Mouse (Mus musculus): ENCODE measurements around the gene Rab25.

Rab25 gene

GRCm38 (mm10) chr3:88567892-88568291, 19.8 kb upstream of the Rab25 start:
- CTCF ChIA-PET = no interaction called here

- CTCF ChIA-PET = no interaction called here
These were observed 18.5 kb upstream of the Rab25 start for GRCm38 (mm10) chr3:88566536-88567061.

DNA sequence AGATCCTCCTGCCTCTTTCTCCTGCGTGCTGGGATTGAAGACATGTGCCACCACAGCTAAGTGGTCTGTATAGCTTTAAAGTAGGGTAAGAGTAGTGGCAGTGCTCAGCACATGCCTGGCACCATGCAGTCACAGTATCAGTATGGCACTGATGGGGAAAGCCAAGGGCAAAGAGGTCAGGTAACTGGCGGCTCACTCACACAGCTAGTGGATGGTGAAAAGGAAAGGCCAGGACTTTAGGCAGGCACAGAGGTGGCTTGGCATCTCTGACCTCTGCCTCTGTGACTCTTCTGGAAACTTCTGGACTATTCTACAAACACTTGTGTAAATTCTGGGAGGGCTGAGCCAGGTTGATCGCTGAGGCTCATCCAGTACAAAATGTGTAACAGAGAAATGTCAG, 18.0 kb upstream of the Rab25 start:
- CTCF ChIA-PET = no interaction called here

GRCm38 (mm10) chr3:88563966-88564365, 15.9 kb upstream of the Rab25 start:
- CTCF ChIA-PET = no interaction called here

DNA sequence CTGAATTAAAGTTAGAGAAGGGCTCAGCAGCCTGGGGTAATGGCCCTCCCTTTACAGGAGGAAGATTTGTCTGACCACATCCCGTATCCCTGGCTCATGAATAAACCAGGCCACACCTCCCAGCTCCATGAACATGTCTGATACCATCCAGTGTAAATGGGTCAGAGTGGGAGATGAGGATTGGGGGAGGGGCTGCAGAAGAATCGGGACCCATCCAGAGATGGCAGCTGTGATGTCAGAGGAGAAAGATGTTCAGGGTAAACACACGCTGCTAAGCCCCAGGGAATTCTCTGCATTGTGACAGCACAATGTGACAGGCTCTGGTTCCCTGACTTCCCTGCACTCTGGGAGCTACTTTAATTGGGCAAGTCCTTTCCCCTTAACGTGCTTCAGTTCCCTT, 15.3 kb upstream of the Rab25 start:
- CTCF ChIA-PET = no interaction called here

GRCm38 (mm10) chr3:88561989-88562388, 13.9 kb upstream of the Rab25 start:
- CTCF ChIA-PET = no interaction called here

DNA sequence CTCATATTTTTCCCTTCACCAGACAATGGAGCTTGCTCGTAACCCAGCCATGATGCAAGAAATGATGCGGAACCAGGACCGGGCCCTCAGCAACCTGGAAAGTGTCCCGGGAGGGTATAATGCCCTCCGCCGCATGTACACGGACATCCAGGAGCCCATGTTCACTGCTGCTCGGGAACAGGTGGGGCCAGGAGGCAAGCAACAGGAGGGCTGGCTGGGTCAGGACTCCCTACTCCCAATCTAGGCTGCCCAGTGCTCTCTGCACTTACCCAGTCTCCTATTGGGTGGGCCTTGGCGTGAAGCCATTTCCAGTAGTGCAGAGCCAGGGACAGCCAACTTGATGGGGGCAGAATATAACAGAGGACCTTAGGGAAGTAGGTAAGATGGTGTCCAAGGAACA, 11.5 kb upstream of the Rab25 start:
- CTCF ChIA-PET = no interaction called here

DNA sequence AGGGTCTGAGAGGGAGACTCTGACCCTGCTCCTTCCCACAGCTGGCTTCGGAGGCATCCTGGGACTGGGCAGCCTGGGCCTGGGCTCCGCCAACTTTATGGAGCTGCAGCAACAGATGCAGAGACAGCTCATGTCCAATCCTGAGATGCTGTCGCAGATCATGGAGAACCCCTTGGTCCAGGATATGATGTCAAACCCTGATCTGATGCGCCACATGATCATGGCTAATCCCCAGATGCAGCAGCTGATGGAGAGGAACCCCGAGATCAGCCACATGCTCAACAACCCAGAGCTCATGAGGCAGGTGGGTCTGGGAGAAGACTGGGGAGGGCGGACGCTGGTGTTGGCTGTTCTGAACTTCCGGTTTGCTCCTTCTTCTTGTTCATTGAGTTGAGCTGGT, 8.5 kb upstream of the Rab25 start:
- CTCF ChIA-PET = no interaction called here

DNA sequence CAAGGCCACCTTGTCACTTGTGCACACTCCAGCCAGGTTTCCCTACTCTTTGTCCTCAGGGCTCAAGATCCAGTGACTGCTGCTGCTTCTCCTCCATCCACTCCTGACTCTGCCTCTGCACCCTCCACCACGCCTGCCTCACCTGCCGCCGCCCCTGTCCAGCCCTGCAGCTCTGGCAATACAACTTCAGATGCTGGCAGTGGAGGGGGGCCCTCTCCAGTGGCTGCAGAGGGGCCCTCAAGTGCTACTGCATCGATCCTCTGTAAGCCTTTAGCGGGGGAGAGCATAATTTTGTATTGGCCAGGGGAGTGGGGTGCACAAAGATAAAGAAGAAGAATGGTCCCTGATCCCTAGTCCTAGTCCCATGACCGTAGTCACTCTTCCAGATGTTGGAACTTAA, 7.6 kb upstream of the Rab25 start:
- CTCF ChIA-PET = no interaction called here

DNA sequence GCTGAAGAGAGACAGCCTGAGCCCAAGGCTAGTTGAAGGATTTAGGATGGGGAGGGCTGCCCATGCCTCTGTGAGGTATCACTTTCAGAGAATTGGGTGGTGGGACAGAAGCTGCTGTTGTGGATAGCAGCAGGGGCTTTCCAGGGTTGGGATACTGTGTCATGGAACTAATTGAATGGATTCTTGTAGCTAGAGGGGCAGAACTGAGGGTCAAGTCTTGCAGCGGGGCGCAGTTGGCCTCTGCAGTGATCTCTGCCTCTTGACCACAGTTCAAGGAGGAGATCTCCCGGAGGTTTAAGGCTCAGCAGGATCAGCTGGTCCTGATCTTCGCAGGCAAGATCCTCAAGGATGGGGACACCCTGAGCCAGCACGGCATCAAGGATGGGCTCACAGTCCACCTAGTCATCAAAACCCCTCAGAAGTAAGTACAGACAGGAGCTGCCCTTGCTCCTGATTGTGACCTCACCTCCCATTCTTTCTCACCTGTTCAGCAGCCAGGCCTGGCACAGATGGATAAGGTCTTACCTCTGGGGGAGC, 7.0 kb upstream of the Rab25 start:
- CTCF ChIA-PET = interaction anchor here (0.5 kb wide), 1 partner anchor 22 kb away, joined by 3 read pairs; no protein-coding TSS in a partner anchor

DNA sequence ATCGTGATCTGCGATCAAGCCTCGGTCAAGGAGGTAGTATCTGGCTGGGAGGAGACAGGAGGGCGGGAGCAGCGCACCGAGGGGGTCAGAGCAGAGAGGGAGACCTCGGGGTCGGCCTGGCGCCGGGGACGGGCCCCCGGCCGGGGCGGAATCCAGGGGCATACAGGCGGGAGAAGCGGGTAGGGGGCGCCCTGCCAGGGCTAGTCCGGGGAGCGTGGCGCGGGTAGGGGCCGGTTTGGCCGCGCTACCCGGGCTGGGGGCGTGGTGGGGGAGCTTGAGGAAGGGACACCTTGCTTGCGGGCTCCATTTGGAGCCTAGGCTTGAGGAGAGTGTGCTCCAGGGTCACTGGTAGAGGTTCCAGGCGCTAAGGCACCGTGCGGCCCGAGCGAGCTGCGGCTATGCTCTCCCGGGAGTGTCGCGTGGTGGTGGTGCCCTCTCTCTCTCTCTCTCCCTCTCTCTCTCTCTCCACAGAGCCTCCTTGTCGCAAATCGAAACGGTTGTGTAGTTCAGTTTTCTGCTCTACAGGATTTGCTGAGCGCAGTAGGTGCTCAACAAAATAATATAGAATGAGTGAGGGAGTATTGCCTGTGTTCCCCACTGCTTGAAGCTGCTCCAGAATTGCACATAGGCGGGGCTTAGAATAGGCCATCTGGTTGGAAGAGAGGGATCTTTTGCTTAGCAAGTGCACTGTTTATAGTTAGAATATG, 5.9 kb upstream of the Rab25 start:
- CTCF ChIA-PET = interaction anchor here (0.5 to 0.6 kb wide), 2 partner anchors 35 to 819 kb away, joined by 3 to 9 read pairs; no protein-coding TSS in a partner anchor

DNA sequence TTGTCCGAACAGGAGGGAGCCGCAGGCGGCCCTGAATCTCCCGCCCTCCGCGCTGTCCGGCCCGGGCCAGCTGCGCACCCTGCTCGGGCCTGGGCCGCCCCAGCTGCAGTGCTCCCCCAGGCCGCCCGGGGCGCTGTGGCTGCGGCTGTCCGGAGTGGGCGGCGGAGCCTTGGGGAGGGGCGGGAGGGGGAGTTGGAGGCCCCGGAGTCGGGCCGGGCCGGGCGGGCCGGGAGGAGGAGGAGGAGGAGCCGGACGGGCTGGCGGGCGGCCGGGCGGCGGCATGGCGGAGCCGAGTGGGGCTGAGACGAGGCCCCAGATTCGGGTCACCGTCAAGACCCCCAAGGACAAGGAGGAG, 5.4 kb upstream of the Rab25 start, which contains the start of gene Ubqln4:
Gene Ubqln4 (plus strand): TSS at position 234 of the 355 bp plus-strand sequence.
- CTCF ChIA-PET = no interaction called here

DNA sequence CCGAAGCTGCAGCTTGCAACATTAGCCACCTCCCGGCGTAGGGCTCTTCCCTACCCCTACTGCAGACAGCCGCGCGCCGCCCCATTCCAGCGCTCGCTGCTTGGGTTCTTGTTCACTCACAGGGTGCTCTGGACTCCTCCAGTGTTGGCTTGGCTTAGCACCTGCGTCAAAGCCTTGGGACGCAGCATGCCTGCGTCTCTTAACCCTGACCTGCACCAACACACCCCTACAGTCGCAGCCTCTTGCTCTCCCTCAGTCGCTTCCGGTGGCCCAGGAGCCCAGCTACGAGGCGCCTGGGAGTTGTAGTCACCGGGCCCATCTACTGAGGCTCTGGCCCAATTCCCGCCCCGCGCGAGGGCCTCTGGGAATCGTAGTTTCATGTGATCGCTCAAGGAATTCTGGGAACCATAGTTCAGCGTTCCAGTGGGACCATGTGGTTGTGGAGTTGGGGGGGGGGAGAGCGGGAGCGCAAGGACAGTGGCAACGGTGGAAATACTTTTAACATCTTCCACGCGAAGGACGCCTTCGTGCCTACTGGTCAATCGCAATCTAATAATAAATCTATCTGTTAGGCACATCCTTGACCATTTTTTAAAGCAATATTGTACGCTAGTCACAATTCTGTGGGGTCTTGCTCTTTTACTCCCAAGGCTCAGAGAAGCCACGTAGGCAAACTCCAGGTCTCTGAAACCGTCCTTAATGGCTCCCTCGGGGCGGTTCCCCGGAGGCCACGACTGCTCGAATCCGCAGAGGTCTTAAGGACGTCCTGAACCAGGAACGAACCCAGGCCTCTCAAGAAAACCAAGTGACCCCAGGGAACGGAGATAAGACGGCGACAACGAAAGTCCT, 4.8 kb upstream of the Rab25 start, which contains the start of gene Lamtor2:
Gene Lamtor2 (minus strand): TSS at position 399 of the 849 bp plus-strand sequence.
- CTCF ChIA-PET = no interaction called here

DNA sequence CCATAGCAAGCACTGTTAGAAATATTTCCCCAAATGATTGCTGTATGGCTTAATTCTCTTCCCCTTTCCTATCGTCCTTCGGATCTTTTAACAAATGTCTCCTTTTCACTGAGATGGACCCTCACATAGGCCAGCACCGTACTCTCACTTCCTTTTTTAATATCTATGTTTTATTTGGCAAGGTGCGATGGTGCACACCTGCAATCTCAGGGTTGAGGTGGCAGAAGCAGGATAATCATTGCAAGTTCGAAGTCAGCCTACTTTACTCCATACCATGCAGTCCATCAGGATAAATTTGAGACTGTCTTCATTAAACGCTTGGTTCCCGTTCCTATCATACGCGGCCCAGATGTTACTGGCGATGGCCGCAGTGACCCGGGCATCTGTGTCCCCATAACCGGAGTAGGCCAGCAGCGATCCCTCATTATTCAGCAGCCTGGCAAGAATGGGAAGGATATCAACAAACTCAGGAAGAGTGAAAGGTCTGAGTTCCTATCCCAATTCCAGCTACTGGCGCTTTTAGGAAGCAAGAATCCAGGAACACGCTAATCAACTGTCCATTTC, 4.1 kb upstream of the Rab25 start:
- CTCF ChIA-PET = no interaction called here

GRCm38 (mm10) chr3:88551586-88551985, 3.5 kb upstream of the Rab25 start:
- CTCF ChIA-PET = no interaction called here

DNA sequence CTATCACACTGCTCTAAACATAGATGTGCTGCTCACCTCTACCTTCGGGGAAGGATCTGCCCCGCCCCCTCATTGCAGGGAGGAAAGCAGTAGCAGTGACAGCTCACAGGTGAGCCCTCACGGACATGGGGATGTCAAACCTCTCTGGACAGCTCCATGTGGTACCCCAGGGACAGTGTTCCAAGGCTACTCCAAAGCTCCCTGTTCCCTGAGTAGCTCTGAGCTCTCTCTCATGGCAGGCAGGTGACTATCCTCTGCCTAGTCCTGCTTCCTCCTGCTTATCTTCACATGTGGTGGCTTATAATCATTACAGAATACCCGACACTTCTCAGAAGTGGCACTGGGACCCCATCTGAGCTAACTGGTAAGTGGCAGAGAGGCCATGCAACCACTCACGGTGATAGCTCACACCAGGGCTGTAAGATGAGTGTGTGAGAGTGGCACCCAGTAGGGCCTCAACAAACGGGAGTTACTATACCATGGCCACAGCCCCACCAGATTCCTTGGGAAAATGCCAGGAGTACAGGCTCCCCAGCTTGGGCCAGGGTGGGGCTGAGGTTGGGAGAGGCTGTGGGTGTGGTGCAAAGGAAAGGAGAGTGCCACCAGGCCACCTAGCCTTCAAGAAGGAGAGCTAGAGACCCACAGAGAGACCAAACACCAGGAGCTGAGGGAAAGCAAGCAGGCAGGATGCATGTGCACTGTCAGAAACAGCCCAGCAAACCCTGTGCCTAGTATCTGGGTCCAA, 1.3 kb downstream of the Rab25 start:
- CTCF ChIA-PET = interaction anchor here (0.7 kb wide), 1 partner anchor 44 kb away, joined by 4 read pairs; no protein-coding TSS in a partner anchor

- CTCF ChIA-PET = interaction anchor here (0.6 kb wide), 1 partner anchor 790 kb away, joined by 3 read pairs; no protein-coding TSS in a partner anchor
These were observed 3.0 kb downstream of the Rab25 start for GRCm38 (mm10) chr3:88544955-88545591.

DNA sequence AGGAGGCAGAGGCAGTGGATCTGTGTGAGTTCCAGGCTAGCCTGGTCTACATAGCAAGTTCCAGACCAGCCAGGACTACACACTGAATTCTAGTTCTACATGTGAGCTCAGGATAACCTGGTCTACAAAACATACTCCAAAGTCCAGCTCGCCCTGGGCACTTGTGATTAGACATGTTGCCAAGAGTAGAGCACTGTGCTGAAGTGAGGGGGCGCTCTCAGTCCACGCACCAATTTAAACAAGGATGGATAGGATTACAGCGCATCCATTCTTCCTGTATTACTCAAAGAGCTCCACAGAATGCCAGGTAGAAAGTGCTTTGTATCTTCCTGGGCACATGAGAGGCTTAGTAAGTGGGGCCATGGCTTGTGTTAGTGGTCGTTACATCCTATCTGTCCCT, 3.6 kb downstream of the Rab25 start:
- CTCF ChIA-PET = interaction anchor here (0.6 kb wide), 1 partner anchor 790 kb away, joined by 3 read pairs; no protein-coding TSS in a partner anchor

DNA sequence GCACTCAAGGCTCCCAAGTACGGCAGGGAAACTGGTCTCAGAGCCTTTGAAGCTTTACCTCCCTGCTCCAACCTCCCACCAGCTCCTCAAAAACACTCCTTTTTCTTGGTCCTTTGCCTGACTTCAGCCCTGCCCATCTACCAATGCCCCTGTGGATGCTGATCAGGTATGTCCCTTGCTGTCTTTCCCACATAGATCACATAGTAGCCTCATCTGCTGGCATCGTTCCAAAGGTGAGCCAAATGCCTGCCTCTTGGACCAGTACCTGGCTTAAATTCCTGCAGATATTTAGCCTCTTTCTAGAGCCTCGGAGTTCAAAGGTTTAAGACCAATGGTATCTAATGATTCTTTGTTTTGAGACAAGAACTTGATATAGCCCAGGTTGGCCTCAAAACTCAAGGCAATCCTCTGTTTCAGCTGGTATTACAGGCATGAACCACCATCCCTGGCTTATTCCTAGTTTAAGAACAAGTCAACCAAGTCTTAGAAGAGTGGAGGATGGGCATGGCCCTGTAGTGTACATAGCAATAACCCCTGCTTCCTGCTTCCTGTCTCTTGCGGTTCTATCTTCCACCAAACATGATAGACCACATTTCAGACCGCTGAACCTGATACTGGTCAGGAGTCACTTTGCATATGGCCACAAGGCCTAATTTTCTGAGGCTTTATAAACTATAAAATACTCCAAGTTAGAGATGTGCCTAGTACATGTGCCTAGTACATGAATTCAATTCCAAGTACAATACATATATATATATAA, 4.3 kb downstream of the Rab25 start:
- CTCF ChIA-PET = interaction anchor here (0.9 kb wide), 1 partner anchor 12 kb away, joined by 3 read pairs; the partner anchor contains the start of gene Mex3a

DNA sequence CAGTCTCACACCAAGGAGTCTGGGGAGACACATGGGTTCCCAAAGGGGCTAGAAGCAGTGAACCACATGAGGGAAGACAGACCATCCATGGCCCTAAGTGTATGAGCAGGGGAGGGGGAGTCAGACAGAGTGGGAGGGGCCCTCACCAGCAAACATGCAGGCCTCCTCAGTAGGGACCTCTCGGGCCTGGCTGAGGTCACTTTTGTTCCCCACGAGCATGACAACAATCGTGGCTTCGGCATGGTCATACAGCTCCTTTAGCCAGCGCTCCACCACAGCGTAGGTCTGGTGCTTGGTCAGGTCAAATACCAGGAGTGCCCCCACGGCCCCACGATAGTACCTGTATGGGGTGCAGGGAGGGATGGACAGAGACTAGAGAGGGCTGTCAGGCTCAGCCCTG, 4.9 kb downstream of the Rab25 start:
- CTCF ChIA-PET = interaction anchor here (0.9 kb wide), 1 partner anchor 11 kb away, joined by 3 read pairs; the partner anchor contains the start of gene Mex3a

Measured in spleen, embryonic (tissue).